Mouse (Mus musculus): ENCODE results near the gene Bcas3.
A peak's percentile ranks its signal among the peaks of the same experiment; 100 is the strongest.

Bcas3 gene

GRCm38 (mm10) chr11:85841211-85841681, 488.3 kb downstream of the Bcas3 start:
- no peak for DNase-seq (ENCODE audit: low read depth)

- peak; percentile 80 for DNase-seq (ENCODE audit: low read depth)
These were observed 489.0 kb downstream of the Bcas3 start for GRCm38 (mm10) chr11:85841980-85842379.

- no peak for DNase-seq (ENCODE audit: low read depth)
These were observed 489.8 kb downstream of the Bcas3 start for GRCm38 (mm10) chr11:85842596-85843346.

- peak; percentile 87 for DNase-seq (ENCODE audit: low read depth)
These were observed 490.4 kb downstream of the Bcas3 start for GRCm38 (mm10) chr11:85843347-85843692.

DNA sequence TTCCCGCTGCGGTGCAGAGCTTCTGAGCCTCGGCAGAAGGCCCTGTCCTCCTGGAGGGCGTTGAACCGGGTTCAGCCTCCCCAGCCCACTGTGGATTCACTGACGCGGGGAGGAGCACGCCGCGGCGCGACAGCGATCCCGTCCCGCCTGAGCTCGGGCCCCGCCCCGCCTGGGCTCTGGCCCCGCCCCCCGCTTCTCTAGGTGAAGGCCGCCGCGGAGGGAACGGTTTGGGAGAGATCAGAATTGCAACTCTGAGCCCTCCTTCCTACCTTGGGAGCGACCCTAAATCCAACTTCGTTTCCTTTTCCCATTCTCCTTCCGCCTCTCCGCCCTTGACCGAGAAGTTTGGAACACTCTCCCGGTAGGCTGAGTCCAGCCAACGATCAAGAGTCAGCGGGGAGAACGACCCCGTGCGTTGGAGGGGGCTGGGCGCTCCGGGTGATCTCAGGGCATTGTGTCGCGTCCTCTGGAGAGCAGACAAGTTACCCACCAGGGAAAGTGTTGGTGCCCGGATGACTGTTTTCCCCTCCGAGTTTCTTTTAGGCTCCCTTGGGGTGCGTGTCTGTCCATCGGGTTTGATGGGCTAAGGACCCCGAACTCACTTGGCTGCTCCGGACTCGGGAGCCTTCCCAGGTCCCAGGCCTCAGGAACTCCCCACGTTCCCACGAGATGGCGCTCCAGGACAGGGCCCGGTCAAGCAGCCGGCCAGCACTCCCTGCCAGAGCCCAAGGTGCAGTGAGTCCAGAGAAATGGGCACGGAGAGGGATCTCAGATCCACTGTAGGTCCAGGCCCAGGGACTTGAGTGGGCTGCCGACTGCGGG, 491.4 kb downstream of the Bcas3 start:
- peak; percentile 94 for DNase-seq (ENCODE audit: low read depth)

- DNase-seq (ENCODE audit: low read depth): no peak
These were observed 492.0 kb downstream of the Bcas3 start for GRCm38 (mm10) chr11:85844971-85845370.

DNA sequence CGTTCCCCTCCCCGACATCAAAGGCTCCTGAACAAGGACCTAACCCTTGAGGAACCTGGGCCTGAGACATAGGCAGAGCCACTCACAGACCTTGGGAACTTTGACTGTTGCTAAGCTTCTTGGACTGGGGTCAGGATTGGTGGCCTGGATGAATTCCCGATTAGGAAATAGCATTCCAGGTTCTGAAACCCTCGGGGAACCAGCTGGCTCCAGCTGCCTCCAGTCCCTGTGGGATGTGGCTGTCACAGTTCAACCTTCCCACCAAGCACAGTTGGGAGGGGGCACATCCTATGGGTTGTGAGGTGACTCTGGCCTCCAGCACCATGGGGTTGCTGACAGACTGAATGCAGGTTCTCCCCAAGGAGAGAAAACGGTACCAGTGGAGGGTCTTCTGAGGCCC, 493.0 kb downstream of the Bcas3 start:
- DNase-seq (ENCODE audit: low read depth): no peak

GRCm38 (mm10) chr11:85846509-85846908, 493.5 kb downstream of the Bcas3 start:
- no peak for DNase-seq (ENCODE audit: low read depth)

- DNase-seq (ENCODE audit: low read depth): peak; percentile 91
These were observed 496.1 kb downstream of the Bcas3 start for GRCm38 (mm10) chr11:85849037-85849436.

GRCm38 (mm10) chr11:85850233-85850632, 497.3 kb downstream of the Bcas3 start, which contains the start of gene Gm11444:
Gene Gm11444 (minus strand): TSS chr11:85850333.
- DNase-seq (ENCODE audit: low read depth): no peak

- peak; percentile 45 for DNase-seq (ENCODE audit: low read depth)
These were observed 497.8 kb downstream of the Bcas3 start for GRCm38 (mm10) chr11:85850758-85851157.

- no peak for DNase-seq (ENCODE audit: low read depth)
These were observed 505.2 kb downstream of the Bcas3 start for GRCm38 (mm10) chr11:85857997-85858698.

DNA sequence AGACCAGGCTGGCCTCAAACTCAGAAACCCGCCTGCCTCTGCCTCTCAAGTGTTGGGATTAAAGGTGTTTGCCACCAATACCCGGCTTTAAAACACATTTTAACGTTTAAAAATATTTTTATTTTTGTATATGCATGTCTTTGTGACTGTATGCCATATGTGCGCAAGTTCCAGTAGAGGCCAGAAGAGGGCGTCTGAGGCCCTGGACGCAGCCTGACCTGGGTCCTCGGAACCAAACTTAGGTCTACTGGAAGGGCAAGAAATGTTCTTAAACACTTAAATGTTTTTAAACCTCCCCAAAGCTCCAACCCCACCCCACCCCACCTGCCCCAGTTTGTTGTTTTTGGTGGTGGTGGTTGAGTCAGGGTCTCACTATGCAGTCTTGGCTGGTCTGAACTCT, 511.4 kb downstream of the Bcas3 start:
- DNase-seq (ENCODE audit: low read depth): peak; percentile 48

Data from NIH3T3 (cell line).